Mouse (Mus musculus): ENCODE results near the gene Plcb4.

DNA sequence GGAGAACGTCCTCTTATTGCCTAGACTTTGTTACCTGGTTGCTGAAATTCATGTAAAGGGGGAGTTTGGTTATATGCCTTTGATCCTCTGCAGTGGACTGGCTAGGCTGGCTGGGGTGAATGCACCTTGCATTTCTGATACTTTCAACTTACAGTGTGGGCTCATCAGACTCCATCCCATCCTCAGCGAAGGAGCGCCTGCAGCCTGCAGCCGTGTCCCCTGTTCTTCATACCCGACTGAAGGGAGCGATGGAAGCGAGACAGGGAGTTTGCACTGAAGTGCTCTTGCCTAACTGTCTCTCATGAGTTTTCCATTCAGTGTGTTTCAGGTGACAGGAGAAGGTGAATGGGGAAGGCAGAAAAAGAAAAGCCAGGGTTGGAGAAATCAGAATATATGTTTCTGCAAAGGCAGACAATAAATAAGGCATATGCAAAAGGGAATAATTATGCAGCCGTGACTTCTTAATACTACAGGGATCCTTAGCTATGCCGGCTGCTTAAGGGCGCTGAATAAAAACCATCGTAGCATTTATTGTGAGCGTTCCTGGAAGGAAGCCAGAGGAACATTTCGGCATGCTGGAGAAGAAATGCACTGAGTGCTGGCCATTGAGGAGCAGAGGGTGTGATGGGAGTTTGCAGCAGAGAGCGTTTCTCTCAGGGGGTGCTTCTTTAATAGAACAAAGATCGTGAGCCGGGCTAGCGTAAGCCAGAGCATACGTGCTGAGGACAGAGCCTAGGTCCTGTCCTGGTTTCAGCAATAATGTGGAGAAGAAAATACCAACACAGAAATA lies 338.7 kb downstream of the Plcb4 start:
- TF ChIP-seq POLR2A (IDR thresholded peaks at IDR 0.05; ENCODE audit: borderline replicate concordance, extremely low read depth, low read depth, low read length) = no peak
- TF ChIP-seq CTCF (IDR thresholded peaks at IDR 0.05; ENCODE audit: insufficient read depth, low read length) = no peak
